Mouse (Mus musculus): ENCODE measurements around the gene Lkaaear1. TPM values are rescaled to one million over a fixed set of nuclear protein-coding genes. Genes with fewer than 3 reads are reported as not detected.

Lkaaear1 gene
- total RNA-seq, 1 experiment = not detected

DNA sequence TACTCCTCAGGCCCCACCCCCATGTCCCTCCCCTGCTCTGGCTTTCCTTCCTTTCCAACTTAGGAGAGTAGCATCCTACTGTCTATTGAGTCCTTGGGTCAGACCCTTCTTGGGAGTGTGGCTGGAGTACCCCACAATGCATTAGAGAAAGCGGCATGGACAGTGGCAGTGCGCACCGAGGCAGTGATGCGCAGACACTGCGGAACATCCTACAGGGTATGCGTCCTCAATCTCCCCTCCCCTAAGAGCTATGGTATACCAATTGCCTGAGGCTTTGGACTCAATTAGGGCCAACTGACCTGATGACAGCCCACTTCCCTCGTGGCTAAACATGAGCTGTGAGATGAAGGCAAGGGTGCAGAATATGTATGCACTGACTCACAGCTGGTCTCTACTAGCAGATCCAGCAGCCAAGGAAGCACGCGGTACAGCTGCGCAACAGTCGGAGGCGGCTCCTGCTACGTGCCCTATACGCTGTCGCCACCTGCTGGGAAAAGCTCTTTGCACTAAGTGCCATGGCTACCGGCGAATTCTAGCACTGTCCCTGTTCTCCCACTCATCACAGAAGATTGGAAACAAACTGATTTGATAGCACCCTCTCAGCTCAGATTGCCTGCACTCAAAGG is 39.2 kb downstream of the Lkaaear1 start:
- peak overlapping the region in 1 of 2 experiments; percentile 41; a peak in 1 of 4 replicates for H3K4me3 ChIP-seq (ENCODE audit: insufficient read depth in 1 of 2, low read depth in 1 of 2, low read length in 2 of 2, poor library complexity in 1 of 2, severe bottlenecking in 1 of 2)
- peak; percentile 65 for DNase-seq (ENCODE audit: low read depth, low spot score)
- H3K4me1 ChIP-seq (ENCODE audit: control insufficient read depth in 2 of 2, insufficient read depth in 2 of 2, low read length in 2 of 2, poor library complexity in 1 of 2) = peaks cover 2 to 17% of the 10 kb centered on the region in 2 experiments; a peak in 3 of 4 replicates
- in situ Hi-C loops (cut with MboI; ENCODE audit: low sequenced_read_pairs in 2 of 2, unreplicated experiment in 2 of 2) = no loop called here
- H3K36me3 ChIP-seq (ENCODE audit: control insufficient read depth, insufficient read depth, low read length, poor library complexity, severe bottlenecking) = peaks cover 10% of the 10 kb centered on the region; the same call in 1 of the 2 replicates
- H3K9ac ChIP-seq (ENCODE audit: insufficient read depth, low read depth, low read length, poor library complexity, severe bottlenecking) = no peak overlapping the region
- no peak for TF ChIP-seq ZNF384 (IDR thresholded peaks at IDR 0.05; ENCODE audit: low read depth, low read length)
- no peak for TF ChIP-seq ZC3H11A (IDR thresholded peaks at IDR 0.05; ENCODE audit: borderline replicate concordance, low read depth, low read length)
- no peak for TF ChIP-seq MAFK (IDR thresholded peaks at IDR 0.05; ENCODE audit: insufficient read depth, low read depth, low read length)
- TF ChIP-seq CHD2 (IDR thresholded peaks at IDR 0.05; ENCODE audit: low read depth, low read length) = no peak
- no peak for TF ChIP-seq HCFC1 (IDR thresholded peaks at IDR 0.05; ENCODE audit: borderline replicate concordance, insufficient read depth, low read length)
- H3K9me3 ChIP-seq (ENCODE audit: control insufficient read depth, insufficient read depth, low read depth, low read length) = no peaks in the 10 kb centered on the region
- H3K27ac ChIP-seq (ENCODE audit: insufficient read depth, low read depth, low read length, poor library complexity, severe bottlenecking) = no peak overlapping the region

DNA sequence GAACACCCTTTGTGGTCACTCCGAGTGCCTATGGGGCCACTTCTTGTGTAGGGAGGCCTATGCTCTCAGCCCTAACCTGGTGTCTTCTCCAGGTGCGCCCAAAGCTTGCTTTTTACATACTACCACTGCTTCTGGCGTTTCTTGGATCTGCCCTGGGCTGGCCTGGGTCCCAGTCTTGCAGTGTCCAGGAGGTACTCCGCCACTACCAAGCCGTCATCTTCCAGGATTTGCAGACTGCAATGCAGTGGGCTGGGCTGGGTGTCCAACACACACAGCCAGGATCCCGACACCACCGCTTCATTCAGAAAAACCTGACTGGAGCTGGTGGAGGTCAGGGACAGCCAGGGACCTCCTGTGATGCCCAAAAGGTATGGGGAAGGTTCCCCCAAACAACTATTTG is 39.7 kb downstream of the Lkaaear1 start:
- H3K4me3 ChIP-seq (ENCODE audit: insufficient read depth in 1 of 2, low read depth in 1 of 2, low read length in 2 of 2, poor library complexity in 1 of 2, severe bottlenecking in 1 of 2) = no peak overlapping the region

DNA sequence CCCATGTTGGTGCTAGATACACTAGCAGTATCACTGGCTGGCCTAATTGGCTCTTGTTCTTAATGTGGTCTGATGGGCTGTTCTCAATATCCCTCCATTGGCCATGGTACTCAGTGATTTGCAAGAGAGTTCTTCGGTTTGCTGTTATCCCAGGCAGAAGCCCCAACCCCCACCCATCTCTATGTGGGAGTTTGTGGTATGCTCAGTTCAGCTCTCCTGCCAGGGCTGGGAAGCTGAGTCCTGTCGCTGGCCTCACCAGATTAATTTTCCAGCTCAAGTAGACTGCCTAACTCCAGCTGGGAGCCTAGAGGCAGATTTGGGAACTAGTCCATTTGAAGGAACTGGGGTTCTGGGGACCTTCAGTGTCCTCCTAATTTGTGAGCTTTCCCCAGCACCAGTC is 40.8 kb downstream of the Lkaaear1 start:
- TF ChIP-seq CHD2 (IDR thresholded peaks at IDR 0.05; ENCODE audit: low read depth, low read length) (no peak), HCFC1 (IDR thresholded peaks at IDR 0.05; ENCODE audit: borderline replicate concordance, insufficient read depth, low read length) (no peak), ZNF384 (IDR thresholded peaks at IDR 0.05; ENCODE audit: low read depth, low read length) (no peak), MAFK (IDR thresholded peaks at IDR 0.05; ENCODE audit: insufficient read depth, low read depth, low read length) (no peak), ZC3H11A (IDR thresholded peaks at IDR 0.05; ENCODE audit: borderline replicate concordance, low read depth, low read length) (no peak)
- in situ Hi-C loops (cut with MboI; ENCODE audit: low sequenced_read_pairs in 2 of 2, unreplicated experiment in 2 of 2) = no loop called here
- Histone ChIP-seq H3K27ac (ENCODE audit: insufficient read depth, low read depth, low read length, poor library complexity, severe bottlenecking) (no peak overlapping the region), H3K4me3 (ENCODE audit: insufficient read depth in 1 of 2, low read depth in 1 of 2, low read length in 2 of 2, poor library complexity in 1 of 2, severe bottlenecking in 1 of 2) (no peak overlapping the region), H3K9ac (ENCODE audit: insufficient read depth, low read depth, low read length, poor library complexity, severe bottlenecking) (no peak overlapping the region), H3K36me3 (ENCODE audit: control insufficient read depth, insufficient read depth, low read length, poor library complexity, severe bottlenecking) (peaks cover 17% of the 10 kb centered on the region), H3K4me1 (ENCODE audit: control insufficient read depth in 2 of 2, insufficient read depth in 2 of 2, low read length in 2 of 2, poor library complexity in 1 of 2) (peaks cover 2 to 9% of the 10 kb centered on the region in 2 experiments; a peak in 2 of 4 replicates), H3K9me3 (ENCODE audit: control insufficient read depth, insufficient read depth, low read depth, low read length) (no peaks in the 10 kb centered on the region)
- DNase-seq (ENCODE audit: low read depth, low spot score) = no peak

More for the DNA sequence above, 39.7 kb downstream of the Lkaaear1 start:
- H3K4me1 ChIP-seq (ENCODE audit: control insufficient read depth in 2 of 2, insufficient read depth in 2 of 2, low read length in 2 of 2, poor library complexity in 1 of 2) = peaks cover 2 to 14% of the 10 kb centered on the region in 2 experiments; a peak in 2 of 4 replicates
- no peak for DNase-seq (ENCODE audit: low read depth, low spot score)
- in situ Hi-C loops (cut with MboI; ENCODE audit: low sequenced_read_pairs in 2 of 2, unreplicated experiment in 2 of 2) = no loop called here
- H3K9me3 ChIP-seq (ENCODE audit: control insufficient read depth, insufficient read depth, low read depth, low read length) = no peaks in the 10 kb centered on the region
- H3K9ac ChIP-seq (ENCODE audit: insufficient read depth, low read depth, low read length, poor library complexity, severe bottlenecking) = no peak overlapping the region
- peaks cover 15% of the 10 kb centered on the region; the same call in 1 of the 2 replicates for H3K36me3 ChIP-seq (ENCODE audit: control insufficient read depth, insufficient read depth, low read length, poor library complexity, severe bottlenecking)
- no peak overlapping the region for H3K27ac ChIP-seq (ENCODE audit: insufficient read depth, low read depth, low read length, poor library complexity, severe bottlenecking)
- no peak for TF ChIP-seq ZNF384 (IDR thresholded peaks at IDR 0.05; ENCODE audit: low read depth, low read length)
- TF ChIP-seq ZC3H11A (IDR thresholded peaks at IDR 0.05; ENCODE audit: borderline replicate concordance, low read depth, low read length) = no peak
- TF ChIP-seq HCFC1 (IDR thresholded peaks at IDR 0.05; ENCODE audit: borderline replicate concordance, insufficient read depth, low read length) = no peak
- TF ChIP-seq CHD2 (IDR thresholded peaks at IDR 0.05; ENCODE audit: low read depth, low read length) = no peak
- TF ChIP-seq MAFK (IDR thresholded peaks at IDR 0.05; ENCODE audit: insufficient read depth, low read depth, low read length) = no peak

DNA sequence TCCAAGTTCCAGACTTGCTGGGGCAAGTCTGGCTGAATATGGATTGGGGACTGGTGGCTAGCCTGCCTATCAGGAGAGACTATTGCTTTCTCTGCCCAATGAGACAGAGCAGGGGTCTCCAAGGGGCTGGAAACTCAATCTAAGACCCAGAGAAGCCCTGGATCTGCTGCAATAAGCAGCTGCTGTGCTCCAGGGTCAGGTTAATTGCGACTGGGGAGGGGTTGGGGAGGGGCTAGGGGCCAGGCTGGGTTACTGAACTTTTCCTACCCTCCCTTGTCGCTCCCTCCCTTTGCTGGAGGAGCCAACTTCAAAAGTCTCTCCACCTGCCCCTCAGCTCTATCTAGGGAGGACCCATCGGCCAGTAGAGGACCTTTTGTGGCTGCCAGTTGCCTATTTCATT is 41.5 kb downstream of the Lkaaear1 start, which contains the start of gene Gm29797:
Gene Gm29797, plus strand, starts transcription at position 301 of the 400 bp plus-strand sequence.
- no peak for TF ChIP-seq ZC3H11A (IDR thresholded peaks at IDR 0.05; ENCODE audit: borderline replicate concordance, low read depth, low read length)
- no peak for TF ChIP-seq HCFC1 (IDR thresholded peaks at IDR 0.05; ENCODE audit: borderline replicate concordance, insufficient read depth, low read length)
- no peak for TF ChIP-seq CHD2 (IDR thresholded peaks at IDR 0.05; ENCODE audit: low read depth, low read length)
- TF ChIP-seq MAFK (IDR thresholded peaks at IDR 0.05; ENCODE audit: insufficient read depth, low read depth, low read length) = no peak
- TF ChIP-seq ZNF384 (IDR thresholded peaks at IDR 0.05; ENCODE audit: low read depth, low read length) = no peak
- Histone ChIP-seq H3K9ac (ENCODE audit: insufficient read depth, low read depth, low read length, poor library complexity, severe bottlenecking) (no peak within 1 kb of the TSS), H3K27ac (ENCODE audit: insufficient read depth, low read depth, low read length, poor library complexity, severe bottlenecking) (no peak within 1 kb of the TSS), H3K36me3 (ENCODE audit: control insufficient read depth, insufficient read depth, low read length, poor library complexity, severe bottlenecking) (peaks cover 20% of the 10 kb centered on the region), H3K9me3 (ENCODE audit: control insufficient read depth, insufficient read depth, low read depth, low read length) (no peaks in the 10 kb centered on the region), H3K4me3 (ENCODE audit: insufficient read depth in 1 of 2, low read depth in 1 of 2, low read length in 2 of 2, poor library complexity in 1 of 2, severe bottlenecking in 1 of 2) (no peak within 1 kb of the TSS), H3K4me1 (ENCODE audit: control insufficient read depth in 2 of 2, insufficient read depth in 2 of 2, low read length in 2 of 2, poor library complexity in 1 of 2) (peaks cover 2 to 9% of the 10 kb centered on the region in 2 experiments; a peak in 2 of 4 replicates)
- no peak for DNase-seq (ENCODE audit: low read depth, low spot score)
- in situ Hi-C loops (cut with MboI; ENCODE audit: low sequenced_read_pairs in 2 of 2, unreplicated experiment in 2 of 2) = no loop called here

All from ES-E14 (cell line).